Mouse (Mus musculus): ENCODE measurements around the gene Cubn. TPM values are rescaled to one million over a fixed set of nuclear protein-coding genes. Genes with fewer than 3 reads are reported as not detected.

Gene Cubn
- total RNA-seq, 2 experiments from 2014 or later, result 0.15 TPM

DNA sequence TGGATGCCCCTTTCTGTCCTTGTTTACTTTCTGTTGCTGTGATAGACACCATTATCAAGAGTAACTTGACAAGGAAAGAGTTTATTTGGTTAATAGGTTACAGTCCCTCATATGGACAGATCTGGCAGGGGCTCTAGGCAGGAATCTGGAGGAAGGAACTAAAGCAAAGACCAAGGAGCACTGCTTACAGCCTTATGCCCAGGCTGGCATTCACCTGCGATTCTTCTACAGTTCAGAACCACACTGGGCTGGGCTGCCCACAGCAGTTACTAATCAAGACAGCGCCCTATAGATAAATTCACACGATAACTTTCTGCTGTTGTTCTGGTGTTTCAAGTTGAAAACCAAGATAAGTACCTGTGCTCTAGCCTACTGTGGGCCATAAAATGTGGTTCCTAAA lies 138.8 kb downstream of the Cubn start:
- TF ChIP-seq CTCF (conservative IDR thresholded peaks at IDR 0.05), result no peak
- DNase-seq (ENCODE audit: low spot score in 2 of 2), result no peak
- Histone ChIP-seq H3K27ac (no peak overlapping the region), H3K4me3 (no peak overlapping the region)

DNA sequence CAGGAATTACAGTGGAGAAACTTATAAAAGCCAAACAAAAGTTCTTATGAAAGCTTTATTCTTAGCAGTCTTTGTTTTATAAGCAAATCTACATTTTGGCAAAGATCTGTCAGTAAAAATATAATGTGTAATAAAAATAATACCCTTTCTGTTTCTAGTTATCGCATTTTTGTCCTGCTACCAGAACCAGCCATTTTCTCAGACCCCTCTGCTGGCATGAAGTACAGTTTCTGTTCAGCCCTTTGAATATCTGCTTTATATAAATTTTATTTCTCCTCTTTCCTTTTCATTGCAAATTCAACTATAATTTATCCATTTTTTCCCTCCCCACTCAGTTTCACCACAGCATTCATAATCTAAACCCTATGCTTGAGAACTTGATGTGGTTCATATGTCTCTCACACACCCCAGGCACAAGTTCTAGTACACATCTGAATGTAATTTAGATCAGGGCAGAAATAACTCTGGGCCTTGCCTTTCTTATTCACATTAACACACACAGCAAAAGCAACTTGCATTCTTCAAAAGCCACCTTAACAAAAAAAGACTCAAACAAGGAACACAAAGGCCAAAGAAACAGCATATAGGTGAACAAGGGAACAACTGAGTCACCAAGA lies 139.4 kb downstream of the Cubn start:
- no peak for DNase-seq (ENCODE audit: low spot score in 2 of 2)
- Histone ChIP-seq H3K27ac (no peak overlapping the region), H3K4me3 (no peak overlapping the region)
- TF ChIP-seq CTCF (conservative IDR thresholded peaks at IDR 0.05), result no peak

DNA sequence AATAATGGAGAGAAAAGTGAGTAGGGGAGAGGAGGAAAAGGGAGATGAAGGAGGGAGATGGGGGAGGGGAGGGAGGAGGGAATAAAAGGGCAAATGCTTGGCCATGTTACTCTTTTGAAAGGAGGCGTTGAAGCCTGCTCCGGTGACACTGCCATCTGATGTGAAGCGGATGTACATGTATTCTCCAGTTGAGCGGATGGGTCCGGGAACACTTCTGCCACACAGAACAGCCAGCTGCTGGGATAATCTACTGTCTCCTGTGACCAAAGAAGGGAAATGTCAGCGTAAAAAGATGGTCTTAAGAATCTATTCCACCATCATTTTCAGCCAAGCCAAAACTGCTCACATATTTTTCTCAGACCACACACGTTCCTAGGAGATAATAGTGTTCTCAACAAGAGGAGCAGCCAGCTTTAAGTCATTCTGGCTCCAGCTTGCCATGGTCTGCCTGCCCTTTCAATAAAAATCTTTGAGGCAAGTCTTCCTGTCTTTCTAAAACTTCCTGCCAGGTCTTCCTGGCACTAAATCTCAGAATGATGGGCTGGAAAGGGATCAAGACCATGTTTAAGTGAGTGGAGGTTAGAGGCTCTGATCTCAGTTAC lies 149.2 kb downstream of the Cubn start:
- no peak for TF ChIP-seq CTCF (conservative IDR thresholded peaks at IDR 0.05)

DNA sequence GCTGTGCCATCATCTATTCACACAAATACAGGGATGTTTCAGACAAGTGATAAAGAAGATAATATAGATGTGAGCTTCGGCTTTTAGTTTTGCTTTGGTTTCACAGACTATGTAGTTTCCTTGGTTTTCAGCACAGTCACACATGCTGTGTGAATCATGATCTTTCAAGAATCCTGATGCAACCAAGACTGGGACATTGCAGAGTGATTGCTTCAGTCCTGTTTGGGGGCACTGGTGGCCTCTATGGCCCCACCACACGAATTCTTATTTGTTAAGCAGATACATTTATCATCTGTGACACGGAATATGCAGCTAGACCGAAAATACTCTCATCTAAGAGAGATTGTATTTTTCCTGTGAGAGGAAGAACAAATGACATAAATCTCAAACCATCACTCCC lies 156.2 kb downstream of the Cubn start:
- no peak for TF ChIP-seq CTCF (conservative IDR thresholded peaks at IDR 0.05)
- DNase-seq (ENCODE audit: low spot score in 2 of 2), result no peak
- Histone ChIP-seq H3K4me3 (no peak overlapping the region), H3K27ac (no peak overlapping the region)

More for the DNA sequence above, 149.2 kb downstream of the Cubn start:
- Histone ChIP-seq H3K4me3 (no peak overlapping the region), H3K27ac (no peak overlapping the region)
- DNase-seq (ENCODE audit: low spot score in 2 of 2), result no peak

DNA sequence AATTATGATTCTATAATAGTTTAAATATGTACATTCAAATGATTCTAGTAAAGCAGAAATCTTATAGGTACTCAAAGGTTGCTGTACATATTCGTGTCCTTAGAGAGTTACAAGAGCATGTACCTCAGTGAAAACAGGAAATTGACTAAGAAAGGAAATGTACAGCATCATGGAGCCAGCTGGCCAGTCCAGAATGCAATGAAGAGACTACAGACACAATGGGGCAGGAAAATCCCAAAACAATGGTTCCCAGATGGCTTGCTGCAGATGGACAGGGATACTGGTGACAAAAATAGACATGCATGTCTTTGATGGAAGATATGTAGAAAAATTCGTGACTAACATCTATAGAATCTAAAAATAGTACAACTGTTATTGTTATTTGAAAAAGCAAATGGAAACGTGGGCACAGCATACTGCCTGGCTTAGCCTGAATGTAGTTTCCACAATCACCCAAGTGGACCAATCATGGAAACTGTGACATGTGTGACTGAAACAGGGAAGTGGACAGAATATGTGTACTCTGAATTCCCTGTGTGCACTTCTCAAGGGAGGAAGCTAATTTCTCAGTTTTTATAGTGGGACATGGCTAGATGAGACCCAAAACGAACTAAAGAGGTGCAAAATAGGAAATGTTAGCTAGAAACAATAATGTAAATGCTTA lies 161.7 kb downstream of the Cubn start:
- TF ChIP-seq CTCF (conservative IDR thresholded peaks at IDR 0.05), result no peak
- Histone ChIP-seq H3K27ac (no peak overlapping the region), H3K4me3 (no peak overlapping the region)
- DNase-seq (ENCODE audit: low spot score in 2 of 2), result no peak

DNA sequence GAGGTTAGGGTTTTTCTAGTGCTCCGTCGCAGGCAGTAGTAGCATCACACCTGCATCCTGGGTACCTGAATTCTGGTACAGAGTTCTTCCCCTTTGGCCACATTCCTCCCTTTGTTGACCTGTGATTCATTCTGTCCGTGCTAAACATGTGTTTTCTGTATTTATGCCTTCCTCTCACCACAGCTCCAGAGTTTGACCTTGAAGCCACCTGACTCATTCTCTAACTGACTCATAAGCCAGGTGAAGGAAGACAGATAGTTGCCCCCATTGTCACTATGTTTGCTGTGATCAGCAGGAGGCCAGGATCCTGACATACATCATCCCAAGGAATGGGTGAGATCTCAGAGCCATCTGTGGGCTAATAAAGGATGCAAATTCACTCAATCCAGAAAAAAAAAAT lies 188.2 kb downstream of the Cubn start:
- no peak overlapping the region for H3K27ac ChIP-seq
- no peak for TF ChIP-seq CTCF (conservative IDR thresholded peaks at IDR 0.05)
- no peak for DNase-seq (ENCODE audit: low spot score in 2 of 2)
- H3K4me3 ChIP-seq, result no peak overlapping the region

DNA sequence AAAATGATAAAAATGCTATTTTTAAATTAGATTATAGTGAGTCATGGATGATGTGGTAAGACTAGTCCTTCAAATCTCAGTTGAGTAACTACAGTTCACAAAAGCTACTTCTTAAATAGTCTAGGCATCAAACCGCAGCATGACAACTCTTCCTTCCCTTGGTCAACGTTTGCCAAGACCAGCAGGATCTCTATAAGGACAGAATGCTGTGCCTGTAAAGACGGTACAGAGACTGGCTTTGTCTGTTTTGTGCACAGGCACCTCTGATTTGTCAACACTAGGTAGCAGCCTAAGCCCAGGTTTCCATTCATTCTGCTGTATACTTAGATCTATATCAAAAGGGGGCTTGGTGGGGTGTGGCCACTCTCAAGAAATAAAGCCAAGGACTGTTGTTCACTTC lies 192.6 kb downstream of the Cubn start:
- DNase-seq (ENCODE audit: low spot score in 2 of 2), result no peak
- H3K4me3 ChIP-seq, result no peak overlapping the region
- H3K27ac ChIP-seq, result no peak overlapping the region
- peak; percentile 75 for TF ChIP-seq CTCF (conservative IDR thresholded peaks at IDR 0.05)

DNA sequence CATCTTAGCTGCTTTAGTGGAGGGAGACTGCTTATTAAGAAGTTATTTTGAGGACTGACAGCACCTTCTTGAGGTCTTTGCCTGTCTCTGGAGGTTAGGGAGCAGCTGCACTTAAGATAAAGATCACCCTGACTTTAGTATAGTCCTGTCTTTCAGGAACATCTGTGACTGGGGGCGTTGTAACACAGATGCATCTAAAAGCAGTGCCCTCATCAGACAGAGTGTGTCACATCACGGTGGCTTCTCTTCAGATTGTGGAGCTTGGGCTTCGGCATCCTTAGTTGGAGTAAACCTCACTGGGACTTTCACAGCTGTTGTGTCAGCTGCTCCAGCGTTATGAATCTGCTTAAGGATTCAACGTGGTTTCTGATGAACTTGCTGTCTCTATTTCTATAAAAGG lies 193.9 kb downstream of the Cubn start:
- no peak overlapping the region for H3K4me3 ChIP-seq
- no peak for DNase-seq (ENCODE audit: low spot score in 2 of 2)
- TF ChIP-seq CTCF (conservative IDR thresholded peaks at IDR 0.05), result no peak
- H3K27ac ChIP-seq, result no peak overlapping the region

DNA sequence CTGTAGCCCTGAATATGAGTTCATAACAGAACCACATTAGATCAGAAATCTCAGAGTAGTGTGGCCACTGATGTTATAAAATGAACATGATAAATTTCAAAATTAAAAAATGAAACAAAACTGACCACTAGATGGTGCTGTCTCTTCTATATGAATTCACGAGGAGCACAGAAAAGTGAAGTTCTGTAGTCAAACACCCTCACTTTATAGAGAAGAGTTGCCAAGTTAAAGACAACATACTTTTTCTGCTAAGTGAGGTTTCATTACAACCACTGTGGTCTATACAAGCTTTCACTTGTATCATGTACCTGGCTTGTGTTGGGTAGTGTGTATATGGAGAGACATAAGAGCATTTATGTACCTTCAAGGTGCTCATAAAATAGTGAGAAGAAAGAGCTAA lies 201.0 kb downstream of the Cubn start:
- peak in 1 of 2 experiments; percentile 29 for DNase-seq (ENCODE audit: low spot score in 2 of 2)
- Histone ChIP-seq H3K27ac (no peak overlapping the region), H3K4me3 (no peak overlapping the region)
- peak; percentile 88 for TF ChIP-seq CTCF (conservative IDR thresholded peaks at IDR 0.05)

DNA sequence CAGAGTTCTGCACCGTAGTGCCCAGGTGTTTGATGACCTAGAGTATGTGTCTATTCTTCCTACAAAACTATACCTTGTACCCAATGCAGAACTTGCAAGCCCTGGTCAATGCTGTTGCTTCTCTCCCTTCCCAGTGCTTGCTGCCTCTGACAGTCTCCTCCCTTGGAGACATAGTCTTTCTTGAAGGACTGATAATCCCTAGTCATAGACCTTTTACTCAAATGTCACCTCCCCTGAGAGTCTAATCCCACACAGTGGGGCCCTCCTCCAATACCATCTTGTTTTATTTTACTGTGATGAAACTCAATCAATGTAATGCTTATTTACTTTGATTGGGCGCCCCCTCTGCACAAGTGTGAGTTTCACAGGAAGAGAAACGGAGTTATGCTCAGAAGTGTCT lies 201.5 kb downstream of the Cubn start:
- no peak for DNase-seq (ENCODE audit: low spot score in 2 of 2)
- H3K4me3 ChIP-seq, result no peak overlapping the region
- no peak overlapping the region for H3K27ac ChIP-seq
- TF ChIP-seq CTCF (conservative IDR thresholded peaks at IDR 0.05), result no peak

DNA sequence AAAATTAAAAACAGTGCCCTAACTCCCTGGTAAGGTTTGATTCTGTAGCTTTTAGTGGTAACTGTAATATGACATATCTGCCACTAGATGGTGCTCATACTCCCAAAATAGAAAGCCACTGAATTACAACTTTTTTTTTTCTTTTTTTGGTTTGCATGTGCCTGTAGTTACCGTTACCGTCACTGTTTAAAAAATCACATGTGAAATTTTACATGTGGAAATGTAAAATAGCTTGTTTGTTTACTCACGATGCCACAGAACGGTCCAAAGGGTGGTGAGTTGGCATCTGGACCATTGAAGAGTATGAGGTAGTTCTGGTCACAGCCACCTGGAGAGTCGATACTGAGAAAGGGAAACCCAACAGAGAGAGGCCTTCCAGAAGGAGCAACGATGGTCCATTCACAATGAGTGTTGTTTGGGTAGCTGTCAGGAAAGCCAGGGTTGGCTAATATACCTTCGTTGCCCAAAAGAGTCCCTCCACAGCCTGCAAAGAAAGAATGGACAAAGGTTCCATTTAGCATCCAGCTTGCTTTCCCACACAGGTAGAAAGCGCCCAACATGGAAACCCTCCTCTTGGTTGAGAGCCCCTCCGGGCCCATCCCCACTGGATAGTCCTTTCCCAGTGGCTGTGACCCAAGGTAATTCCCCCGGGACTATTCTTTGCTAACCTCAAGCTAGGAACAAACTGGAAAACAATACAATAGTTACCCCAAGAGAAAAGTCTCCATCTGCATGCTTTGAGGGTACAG lies 213.3 kb downstream of the Cubn start:
- peak; percentile 99 for TF ChIP-seq CTCF (conservative IDR thresholded peaks at IDR 0.05)

DNA sequence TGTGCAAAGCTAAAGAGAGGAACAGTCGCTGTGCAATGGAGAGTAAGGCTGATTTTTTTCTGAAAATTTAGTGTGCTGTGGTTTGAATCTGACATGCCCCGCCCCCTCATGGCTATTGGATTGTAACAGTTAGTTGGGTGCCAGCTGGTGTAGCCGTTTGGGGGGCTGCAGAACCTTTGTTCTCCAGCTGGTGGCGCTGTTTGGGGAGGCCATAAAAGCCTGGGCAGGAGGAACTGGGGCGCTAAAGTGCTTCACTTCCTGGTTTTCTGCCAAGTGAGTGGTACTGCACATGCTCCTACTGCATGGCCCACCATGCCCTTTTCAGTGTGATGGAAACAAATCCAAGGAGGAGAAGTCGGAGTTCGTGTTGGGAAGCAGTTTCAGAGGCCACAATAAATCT lies 215.7 kb downstream of the Cubn start:
- TF ChIP-seq CTCF (conservative IDR thresholded peaks at IDR 0.05), result peak; percentile 59
- H3K27ac ChIP-seq, result no peak overlapping the region
- no peak overlapping the region for H3K4me3 ChIP-seq
- DNase-seq (ENCODE audit: low spot score in 2 of 2), result no peak

More for the DNA sequence above, 213.3 kb downstream of the Cubn start:
- no peak for DNase-seq (ENCODE audit: low spot score in 2 of 2)
- no peak overlapping the region for H3K4me3 ChIP-seq
- no peak overlapping the region for H3K27ac ChIP-seq
